Mouse (Mus musculus) heart, postnatal 25 days (tissue): Measurements from ENCODE around the gene Gm29797. TPM values are rescaled to one million over a fixed set of nuclear protein-coding genes. Genes with fewer than 3 reads are reported as not detected.

ENCODE experiments used
- DNase-seq: peaks from one replicate; pipeline ENCODE4 v3.0.0; 2022; ENCODE audit warnings: low spot score
- intact Hi-C: fragments of 180-260 bp; cut with DNase I; formaldehyde crosslinking; loops from one replicate; pipeline ENCODE4 v1.15.1; 2025
- total RNA-seq, 2 experiments: library from RNA; stranded (reverse); gene quantifications; 2 replicates each; pipeline ENCODE4 v1.2.3; 2021

The Gm29797 gene
- total RNA-seq, 2 experiments from 2014 or later = not detected

DNA sequence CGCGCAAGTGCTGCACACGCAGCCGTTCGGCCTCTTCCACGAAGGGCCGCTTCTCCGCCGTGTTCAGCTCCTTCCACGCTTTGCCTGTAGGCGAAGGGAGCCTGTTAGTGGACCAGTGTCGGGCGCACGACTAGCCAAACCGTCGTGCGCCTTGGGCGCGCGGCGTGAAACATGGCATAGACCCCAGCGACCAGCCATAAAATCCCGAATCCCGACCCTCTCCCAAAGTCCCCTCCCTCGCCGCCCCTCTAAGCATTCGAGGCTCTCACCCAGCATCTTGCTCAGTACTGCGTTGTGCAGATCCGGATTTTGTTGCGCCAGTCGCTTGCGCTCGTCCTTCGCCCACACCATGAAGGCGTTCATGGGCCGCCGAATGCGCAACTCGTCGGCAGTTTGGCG, 14.1 kb downstream of the Gm29797 start:
- no peak for DNase-seq
- intact Hi-C loops = loop anchor here (10.0 kb wide), 1 partner anchor 186 kb away; no protein-coding TSS in a partner anchor

DNA sequence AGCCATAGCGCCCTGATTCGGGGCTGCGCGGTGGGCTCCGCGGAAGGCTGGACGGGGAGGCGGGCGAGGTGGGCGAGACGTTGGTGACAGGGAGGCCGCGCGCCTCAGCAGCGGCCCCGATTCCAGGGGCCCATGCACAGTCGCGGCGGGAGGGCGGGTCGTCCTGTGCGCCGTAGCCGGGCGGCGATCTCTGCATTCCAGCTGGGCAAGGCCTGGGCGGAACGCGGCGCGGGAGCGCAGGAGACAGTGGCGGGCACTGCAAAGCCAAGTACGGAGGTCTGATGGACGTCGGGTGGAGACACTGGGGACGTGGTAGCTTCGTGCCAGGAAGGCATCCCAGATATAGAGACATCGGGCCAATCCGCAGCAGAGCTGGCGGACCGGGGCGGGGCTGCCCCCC, 14.5 kb downstream of the Gm29797 start, which contains the start of gene Sox18:
Sox18 (minus strand) TSS at position 315 of the 400 bp plus-strand sequence.
- peak; percentile 76 for DNase-seq
- intact Hi-C loops = loop anchor here (10.0 kb wide), 1 partner anchor 187 kb away; no protein-coding TSS in a partner anchor

DNA sequence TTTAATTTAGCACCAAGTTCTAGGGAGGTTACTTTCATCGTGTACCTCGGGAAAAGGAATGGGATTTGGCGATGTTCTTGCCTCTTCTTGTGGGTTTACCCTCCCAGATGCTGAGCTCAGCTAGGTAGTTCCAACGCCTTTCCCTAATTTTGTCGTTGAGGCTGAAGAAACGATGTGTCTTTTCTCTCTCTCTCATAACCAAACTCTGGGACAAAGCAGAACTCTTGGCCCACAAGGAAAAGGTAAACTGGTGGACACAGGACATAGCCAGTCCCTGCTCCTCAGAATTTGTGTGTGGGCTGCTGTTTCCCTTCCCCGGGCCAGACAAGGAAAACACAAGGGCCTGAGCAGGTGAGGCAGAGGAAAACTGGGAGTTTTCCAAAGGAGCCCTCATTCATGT, 15.2 kb downstream of the Gm29797 start:
- DNase-seq = no peak
- intact Hi-C loops = loop anchor here (10.0 kb wide), 1 partner anchor 187 kb away; no protein-coding TSS in a partner anchor

DNA sequence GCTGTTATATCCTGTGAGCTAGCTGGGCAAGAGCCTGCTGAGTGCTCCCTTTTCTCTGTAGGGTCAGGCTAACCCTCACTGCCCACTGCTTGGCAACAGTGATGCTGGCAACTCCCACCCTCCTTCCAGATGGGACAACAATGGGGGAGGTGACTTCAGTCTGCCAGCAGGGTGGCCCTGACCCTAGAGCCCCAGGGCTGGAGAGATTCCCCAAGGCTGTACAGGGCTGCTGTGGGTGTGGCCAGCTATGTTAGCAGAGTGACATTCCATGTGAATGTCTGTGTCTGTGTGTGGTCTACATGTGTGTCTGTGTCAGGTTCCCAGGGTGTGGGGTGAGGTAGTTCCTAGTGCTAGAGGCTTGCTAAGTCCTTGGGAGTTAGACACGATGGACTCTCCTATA, 16.7 kb downstream of the Gm29797 start:
- no peak for DNase-seq
- intact Hi-C loops = loop anchor here (10.0 kb wide), 1 partner anchor 189 kb away; no protein-coding TSS in a partner anchor

DNA sequence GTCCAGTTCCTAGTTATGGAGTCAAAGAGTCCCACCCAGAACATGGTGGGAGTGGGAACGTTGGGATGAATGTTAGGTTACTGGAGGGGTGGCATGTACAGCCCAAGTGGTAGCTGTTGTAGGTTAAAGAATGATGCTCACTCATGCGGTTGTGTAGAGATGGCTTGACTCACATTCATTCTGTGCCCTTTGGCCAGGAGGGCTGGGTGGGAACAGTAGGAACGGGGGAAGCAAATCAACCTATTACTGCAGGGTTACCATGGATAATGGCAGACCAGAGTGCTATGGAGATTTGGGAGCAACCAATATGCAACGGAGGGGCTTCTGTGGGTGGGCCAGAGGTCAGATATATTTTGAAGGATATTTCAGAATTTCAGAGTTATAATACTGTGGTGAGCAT, 18.1 kb downstream of the Gm29797 start:
- DNase-seq = no peak
- intact Hi-C loops = loop anchor here (1.0 to 10.0 kb wide), 2 partner anchors 12 to 190 kb away; no protein-coding TSS in a partner anchor

DNA sequence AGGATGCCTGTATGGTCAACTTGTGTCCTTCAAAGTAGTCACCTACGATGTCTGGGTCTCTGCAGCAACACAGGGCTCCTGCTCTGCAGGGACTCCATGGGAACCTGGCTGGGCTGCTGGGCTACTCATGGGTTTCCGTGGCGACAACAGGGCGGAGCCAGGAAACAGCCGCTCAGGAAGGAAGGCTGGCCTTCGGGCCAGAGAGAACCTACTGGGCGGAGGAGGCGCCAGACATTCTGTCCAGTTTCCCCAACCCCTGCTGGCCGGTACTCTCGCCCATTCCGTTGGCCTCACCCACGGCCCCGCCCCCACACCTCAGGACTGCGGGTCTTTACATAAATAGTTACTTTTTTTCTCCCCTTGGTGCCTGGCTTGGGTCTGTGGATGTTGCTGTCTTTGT, 18.6 kb downstream of the Gm29797 start:
- intact Hi-C loops = loop anchor here (1.0 to 10.0 kb wide), 2 partner anchors 12 to 191 kb away; no protein-coding TSS in a partner anchor
- peak; percentile 86 for DNase-seq

DNA sequence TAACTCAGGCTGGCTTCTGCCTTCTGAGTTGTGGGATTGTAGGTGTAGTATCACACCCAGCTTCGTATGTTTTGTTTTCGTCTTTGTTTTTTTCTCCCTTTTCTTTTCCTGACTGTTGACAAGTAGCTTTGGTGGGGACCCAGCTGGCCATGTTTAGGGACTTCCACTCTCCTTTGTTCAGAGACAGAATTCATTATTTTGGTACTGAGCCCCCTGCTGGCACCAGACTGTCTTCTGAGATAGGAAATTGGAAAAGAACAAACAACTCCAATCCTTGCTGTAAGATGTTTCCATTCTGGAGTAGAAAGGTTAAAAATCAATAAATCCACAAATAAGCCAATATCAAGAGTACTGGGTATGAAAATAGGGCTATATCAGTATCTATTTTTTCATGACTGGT, 19.6 kb downstream of the Gm29797 start:
- DNase-seq = no peak
- intact Hi-C loops = loop anchor here (10.0 kb wide), 1 partner anchor 192 kb away; no protein-coding TSS in a partner anchor

DNA sequence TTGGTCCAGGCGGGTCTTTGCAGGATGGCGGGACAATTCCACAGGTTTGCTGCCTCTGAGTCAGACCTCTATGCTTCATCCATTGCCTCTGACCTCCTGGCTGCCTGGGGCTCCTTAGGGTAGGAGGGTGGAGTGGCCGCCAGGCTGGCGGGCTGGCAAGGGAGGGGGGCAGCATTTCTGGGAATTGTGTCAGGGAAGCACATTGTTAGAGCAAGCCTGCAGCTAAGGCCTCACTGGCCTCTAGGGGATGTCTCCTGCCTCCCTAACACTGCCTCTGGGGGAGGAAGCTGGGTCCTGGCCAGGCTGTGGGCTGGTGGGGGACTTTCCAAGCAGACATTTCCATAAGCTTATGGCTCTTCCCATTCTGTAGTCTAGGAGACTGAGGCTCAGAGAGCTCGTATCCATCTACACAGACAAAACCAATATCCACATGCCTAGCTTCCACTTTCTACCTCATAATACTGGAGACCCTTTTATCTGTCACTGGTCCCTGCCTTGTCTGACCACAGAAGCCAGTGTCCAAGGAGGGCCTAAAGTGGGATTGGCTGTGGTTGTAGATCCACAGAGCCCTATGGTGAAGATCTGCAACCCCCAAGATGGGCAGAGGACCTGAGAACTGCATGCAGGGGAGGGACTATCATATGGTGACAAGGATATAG, 20.4 kb downstream of the Gm29797 start:
- DNase-seq = peak; percentile 63
- intact Hi-C loops = loop anchor here (10.0 kb wide), 1 partner anchor 192 kb away; no protein-coding TSS in a partner anchor

DNA sequence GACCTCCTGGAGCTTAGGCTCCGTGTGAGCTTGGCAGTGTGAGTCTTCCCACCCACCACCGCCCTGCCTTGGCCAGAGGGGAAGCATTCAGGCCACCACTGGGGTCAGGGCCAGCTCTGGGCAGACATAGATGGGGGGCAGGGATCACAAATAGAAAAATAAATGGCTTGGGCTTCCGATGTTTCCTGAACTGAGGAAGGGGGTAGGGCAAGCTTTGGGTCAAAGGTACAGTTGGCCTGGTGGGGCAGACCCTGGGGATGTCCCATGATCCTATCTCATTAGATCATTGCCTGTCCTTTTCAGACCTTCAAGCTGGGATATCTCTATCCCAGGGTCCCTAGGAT, 20.9 kb downstream of the Gm29797 start:
- intact Hi-C loops = loop anchor here (1.0 to 10.0 kb wide), 3 partner anchors 18 to 193 kb away; no protein-coding TSS in a partner anchor
- no peak for DNase-seq

DNA sequence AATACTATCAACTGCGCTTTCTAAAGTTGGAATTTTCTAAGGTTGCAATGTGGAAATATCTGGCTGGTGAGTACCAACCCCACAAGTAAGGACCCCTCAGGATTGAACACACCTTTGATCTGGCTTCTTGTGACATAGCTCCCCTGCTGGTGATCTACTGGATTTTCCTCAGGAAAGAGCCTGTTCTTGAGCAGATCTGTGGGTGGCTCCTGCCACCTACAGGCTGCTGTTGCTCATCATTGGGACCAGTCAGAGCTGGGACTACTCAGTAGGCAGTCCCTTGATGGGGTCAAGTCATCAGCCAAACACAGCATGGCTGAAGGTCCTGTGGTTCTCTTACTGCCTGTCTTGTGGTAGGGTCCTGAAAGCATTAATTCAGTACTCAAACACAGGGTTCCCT, 21.9 kb downstream of the Gm29797 start:
- intact Hi-C loops = loop anchor here (1.0 to 10.0 kb wide), 3 partner anchors 19 to 194 kb away; no protein-coding TSS in a partner anchor
- DNase-seq = peak; percentile 67

DNA sequence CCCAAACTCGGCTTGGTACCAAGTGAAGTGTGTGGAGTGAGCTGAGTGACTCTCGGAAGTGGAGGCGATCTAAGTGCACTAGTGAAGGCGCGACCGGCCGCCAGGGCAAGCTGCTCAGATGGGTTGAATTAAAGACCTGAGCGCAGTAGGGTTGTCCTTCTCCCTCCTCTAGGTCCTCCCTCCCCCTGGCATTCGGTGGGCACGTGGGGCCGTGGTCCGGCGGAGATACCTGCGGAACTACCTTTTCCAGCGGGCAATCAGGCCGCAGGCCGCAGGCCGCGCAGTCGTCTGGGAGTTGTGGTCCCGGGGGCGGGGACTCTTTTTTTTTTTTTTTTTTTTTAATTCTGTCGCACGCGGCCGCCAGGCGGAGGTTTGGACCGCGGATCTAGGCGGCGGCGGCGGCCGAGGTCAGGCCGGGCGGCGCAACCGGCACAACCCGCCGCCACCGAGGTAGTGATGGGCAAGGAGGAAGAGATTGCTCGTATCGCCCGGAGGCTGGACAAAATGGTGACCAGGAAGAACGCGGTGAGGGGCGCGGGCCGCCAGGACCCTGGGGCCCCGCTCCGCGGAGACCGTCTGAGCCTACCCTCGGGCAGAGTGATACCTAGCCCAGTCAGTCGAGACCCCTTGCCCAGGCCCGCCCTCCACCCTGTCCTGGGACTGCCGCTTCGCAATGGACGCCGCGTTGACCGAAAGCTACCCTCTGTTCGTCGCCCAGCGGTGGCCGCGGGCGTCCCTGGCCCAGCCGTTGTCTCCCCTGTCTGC, 23.3 kb downstream of the Gm29797 start, which contains the start of gene Tcea2:
Tcea2 (plus strand) TSS at position 360 of the 765 bp plus-strand sequence.
- peak; percentile 48 for DNase-seq
- intact Hi-C loops = loop anchor here (2.0 to 10.0 kb wide), 3 partner anchors 27 to 195 kb away; no protein-coding TSS in a partner anchor

DNA sequence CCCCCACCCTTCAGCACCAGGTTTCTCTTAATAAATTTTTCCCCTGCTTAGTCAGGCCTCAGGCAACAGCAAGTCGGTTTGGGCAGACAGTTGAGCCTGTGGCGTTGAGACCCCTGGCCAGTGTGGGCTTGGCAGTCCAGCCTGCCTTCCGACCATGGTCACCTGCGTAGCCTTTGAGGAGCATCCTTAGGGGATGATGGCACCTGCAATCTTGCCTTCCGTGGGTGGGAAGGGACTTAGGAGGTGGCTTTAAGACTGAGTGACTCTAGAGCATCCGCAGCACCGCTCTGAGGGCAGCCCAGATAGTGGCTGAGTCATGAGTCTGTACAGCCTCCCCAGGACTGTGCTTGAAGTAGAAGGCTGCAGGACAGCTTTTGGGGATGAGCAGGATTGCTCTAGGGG, 23.9 kb downstream of the Gm29797 start:
- DNase-seq = no peak
- intact Hi-C loops = loop anchor here (2.0 kb wide), 1 partner anchor 26 kb away; no protein-coding TSS in a partner anchor

DNA sequence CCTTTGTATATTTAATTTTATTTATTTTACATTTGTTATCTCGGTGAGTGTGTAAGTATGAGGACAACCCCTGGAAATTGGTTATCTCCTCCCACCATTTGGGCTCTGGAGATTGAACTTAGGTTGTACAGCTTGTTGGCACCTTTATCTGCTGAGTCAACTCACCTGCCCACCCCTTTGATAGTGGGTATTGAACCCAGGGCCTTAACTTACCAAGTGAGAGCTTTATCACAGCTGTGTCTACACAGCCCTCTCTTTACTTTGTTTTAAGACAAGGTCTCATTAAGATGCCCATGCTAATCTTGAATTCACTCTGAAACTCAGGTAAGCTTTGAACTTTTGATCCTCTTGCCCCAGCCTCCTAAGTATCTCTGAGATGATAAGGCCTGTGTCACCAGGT, 25.1 kb downstream of the Gm29797 start:
- intact Hi-C loops = loop anchor here (2.0 kb wide), 1 partner anchor 25 kb away; no protein-coding TSS in a partner anchor

DNA sequence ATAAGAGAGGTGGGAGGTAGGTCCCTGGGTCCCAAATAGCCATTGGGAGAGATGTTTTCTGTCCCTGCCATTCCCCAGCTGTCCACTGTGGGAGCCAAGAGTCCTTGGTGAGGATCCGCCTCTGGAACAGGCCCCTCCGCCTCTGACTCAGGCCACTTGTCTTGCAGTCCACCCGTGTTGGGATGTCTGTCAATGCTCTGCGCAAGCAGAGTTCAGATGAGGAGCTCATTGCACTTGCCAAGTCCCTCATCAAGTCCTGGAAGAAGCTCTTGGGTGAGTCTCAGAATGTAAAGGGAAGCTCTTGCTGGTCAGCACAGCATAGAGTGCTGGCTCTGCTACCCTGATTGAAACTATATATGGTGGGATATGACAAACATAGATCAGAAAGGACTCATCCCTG, 26.5 kb downstream of the Gm29797 start:
- no peak for DNase-seq
- intact Hi-C loops = no loop called here

More for the DNA sequence above, 25.1 kb downstream of the Gm29797 start:
- DNase-seq = no peak

DNA sequence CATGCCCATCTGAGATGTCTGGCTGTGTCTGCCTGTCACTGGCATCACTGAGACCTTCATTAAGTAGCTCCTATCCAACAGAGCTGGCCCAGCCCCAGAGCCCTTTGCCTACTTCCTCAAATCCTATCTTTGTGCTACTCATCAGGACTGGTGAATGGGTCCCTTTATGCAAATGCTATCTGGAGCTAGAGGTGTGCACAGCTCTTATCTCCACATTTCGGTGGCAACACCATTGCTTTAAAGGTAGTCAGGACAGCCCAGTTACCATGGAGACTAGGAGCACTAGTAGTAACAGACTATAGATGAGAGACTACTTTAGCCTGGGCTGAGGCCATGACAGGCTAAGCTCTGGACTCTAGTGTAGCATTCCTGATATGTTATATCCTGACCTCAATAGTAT, 27.9 kb downstream of the Gm29797 start:
- intact Hi-C loops = no loop called here
- DNase-seq = no peak

DNA sequence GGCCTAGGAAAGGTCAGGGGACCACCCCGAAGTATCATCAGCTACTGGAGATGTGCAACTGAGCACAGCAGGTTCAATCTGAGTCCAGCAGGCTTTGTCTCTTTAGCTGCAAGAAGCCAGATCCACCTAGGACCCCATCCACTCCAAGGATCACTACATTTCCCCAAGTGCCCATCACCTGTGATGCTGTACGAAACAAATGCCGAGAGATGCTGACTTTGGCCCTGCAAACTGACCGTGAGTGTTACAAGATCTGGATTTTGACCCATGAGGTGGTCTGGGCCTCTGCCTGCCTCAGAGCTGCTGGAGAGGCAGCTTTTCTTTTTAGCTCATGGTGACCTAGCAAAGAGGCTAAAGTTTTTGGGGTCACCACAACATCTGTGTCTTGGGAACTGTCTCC, 28.9 kb downstream of the Gm29797 start:
- DNase-seq = no peak
- intact Hi-C loops = no loop called here

DNA sequence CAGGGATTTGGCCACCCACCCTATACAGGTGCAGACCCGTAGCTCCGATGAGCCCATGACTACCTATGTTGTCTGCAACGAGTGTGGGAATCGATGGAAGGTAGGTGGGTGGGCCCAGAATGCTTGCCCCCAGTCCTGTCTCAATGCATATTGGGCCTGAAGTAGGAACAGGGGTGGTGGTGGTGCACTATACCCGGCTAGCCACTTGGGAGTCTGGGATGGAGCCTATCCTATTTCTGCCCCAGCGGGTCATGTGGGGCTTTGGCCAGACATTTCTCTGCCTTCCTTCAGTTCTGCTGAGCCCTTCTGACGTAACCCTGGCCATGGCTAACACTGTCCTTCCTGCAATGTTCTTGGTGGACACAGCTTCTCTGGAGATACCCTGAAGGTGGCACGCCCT, 30.8 kb downstream of the Gm29797 start:
- DNase-seq = no peak
- intact Hi-C loops = no loop called here

DNA sequence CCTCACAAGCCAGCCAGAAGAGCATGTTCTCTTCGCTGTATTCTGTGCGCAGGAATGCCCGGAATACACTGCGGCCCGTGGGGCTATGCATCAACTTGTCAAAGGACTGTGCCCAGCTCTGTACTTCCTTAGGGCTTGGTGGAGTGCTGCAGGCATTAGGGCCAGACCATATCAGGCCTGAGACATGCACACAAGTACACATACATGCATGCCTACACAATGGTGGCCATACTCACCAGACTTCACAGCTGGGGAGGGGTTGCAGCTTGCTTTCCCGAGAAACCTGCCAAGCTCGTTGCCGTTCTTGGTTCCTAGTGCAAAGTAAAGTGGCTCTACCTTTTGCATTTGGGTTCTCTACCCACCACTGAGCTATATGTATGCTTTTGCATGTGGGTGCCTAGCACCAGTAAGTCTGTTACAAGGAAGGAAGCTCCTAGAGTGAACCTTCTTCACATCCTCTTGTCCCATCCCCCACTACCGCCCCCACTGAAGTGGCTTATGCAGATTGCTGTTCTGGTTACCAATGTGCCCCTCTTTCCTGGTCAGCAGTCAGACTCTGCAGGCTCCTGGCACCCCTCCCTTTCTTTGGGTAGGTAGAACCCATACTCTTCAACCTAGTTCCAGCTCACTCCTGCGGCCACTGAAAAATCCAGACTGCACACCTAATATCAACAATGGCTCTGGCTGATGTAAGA, 32.8 kb downstream of the Gm29797 start:
- intact Hi-C loops = no loop called here
- DNase-seq = no peak

DNA sequence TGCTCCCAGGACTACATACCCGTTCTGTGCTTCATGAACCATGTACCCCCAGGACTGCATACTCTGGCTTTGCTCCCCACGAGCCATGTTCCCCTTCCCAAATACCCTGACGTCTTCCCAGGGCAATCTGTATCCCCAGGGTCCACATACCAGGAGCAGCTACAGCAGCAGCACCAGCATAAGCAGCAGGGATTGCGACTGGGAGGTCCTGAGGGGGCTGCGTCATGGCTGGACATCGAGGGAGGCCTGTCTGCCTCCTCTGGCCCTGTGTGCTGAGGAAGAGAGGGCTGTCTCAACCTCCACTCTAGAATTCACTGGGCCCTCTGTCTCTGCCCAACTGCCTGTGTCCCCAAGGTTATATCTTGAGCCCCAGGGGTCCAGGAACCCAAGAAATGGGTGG, 34.2 kb downstream of the Gm29797 start:
- no peak for DNase-seq
- intact Hi-C loops = no loop called here

DNA sequence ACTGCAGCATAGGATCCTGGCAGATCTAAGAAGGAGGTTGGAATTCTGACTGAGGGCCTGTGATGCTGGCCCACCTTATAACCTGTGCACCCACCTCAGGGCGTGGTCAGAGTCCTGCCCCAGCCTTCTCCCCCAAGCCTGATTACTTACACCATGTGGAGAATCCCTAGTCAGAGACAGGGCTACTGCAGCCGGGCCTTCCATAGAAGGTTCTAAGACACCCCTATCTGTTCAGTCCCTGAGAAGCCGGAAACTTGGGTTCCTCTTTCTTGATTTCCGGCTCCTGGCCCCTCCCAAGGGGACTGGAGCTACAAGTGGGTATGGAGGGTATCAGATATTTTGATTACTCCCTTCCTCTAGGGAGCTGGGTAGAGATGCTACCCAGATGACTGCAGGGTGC, 34.7 kb downstream of the Gm29797 start:
- no peak for DNase-seq
- intact Hi-C loops = no loop called here
